Mouse (Mus musculus) neural tube, embryonic 10.5 days (tissue): ENCODE measurements at regions not wholly inside any gene's neighbourhood (a gene's known extent, or its start where the extent isn't known, plus 50 kb on each side); places are given as distances from the start of the nearest gene placed in this dataset.

Experiments
- DNase-seq: peaks from one replicate; pipeline ENCODE4 v3.0.0-alpha.2; 2017; ENCODE audit warnings: low spot score; ENCODE audit errors: extremely low spot score

DNA sequence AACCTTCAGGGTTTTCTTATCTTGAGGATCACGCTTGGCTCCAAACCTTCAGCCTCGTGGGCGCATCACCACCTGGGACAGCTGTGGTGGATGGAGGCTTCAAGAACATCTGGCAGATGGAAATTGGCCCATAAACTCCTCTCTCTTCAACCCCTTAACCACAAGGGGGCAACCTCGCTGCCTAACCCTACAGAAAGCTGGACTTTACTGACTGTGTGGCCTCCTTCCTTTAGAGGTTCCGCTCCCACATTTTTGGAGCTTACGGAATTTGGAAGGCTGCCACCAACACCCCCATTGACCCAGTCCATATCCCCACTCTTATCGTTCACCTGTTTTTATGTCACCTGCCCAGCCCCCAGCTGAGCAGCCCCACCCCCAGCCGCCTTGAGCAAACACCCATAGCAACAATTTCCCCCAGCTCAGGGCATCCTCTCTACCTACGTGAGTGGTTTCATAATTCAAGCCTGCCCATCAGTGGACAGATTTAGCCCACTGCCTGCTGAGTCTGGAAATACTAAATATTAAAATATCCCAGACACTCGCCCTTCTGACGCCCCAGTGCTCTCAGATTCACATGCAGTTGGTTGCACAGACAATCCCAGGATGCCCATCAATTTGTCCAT, 167.0 kb upstream of the Slc22a22 start:
- DNase-seq = no peak

DNA sequence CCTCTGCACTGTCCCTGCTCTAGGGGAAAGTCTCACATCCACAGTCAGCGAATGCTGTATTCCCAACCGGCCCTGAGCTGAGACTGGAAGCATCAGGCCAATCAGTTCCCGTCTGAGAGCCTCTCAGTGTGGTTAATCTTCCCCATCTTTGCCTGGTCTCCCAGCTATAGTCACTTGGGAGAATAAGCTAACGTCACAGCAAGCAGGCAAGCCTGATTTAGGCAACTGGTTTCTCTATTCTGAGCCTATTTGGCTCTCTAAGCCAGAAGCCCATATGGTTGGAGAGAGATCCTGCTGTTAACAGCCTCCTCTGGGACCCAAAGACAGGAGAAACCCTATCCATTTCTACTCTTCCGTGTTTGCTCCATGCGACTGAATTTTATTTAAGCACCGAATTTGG, 161.7 kb upstream of the Slc22a22 start:
- no peak for DNase-seq

DNA sequence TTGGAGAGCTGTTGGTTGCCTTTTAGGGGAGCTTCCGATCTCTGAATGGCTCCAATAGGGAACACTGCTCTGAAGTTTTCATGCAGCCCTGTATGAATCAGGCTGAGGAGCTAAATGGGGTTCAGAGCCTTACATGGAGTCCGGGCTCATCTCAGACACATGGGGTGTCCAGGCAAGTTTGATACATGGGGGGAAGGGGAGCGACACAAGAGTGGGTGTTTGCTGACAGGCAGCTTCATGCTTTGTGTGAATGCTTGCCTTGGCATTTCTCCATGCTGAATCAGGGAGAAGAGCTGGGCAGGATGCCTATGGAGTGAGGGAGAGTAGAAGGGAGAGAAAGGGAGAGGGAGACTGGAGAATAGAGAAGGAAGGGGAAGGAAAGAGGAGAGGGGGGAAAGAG, 155.6 kb upstream of the Slc22a22 start:
- DNase-seq = no peak

DNA sequence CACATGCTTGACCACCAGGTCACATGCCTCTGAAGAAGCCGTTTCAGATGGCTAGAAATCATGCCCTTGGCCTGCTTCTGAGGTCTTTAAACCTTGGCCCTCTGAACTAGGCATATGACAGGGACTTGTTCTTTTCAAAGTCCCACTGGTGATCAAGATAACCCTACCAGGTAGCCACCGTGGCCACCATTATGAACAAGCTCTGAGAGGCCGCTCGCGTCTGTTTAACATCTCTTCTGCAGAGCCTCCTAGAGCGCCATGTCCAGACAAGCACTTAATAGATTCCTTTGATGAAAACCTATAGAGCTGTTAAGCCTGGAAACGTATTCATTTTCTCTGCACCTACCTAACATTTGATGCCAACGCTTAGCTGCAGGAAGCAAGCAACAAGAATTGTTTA, 155.1 kb upstream of the Slc22a22 start:
- no peak for DNase-seq

DNA sequence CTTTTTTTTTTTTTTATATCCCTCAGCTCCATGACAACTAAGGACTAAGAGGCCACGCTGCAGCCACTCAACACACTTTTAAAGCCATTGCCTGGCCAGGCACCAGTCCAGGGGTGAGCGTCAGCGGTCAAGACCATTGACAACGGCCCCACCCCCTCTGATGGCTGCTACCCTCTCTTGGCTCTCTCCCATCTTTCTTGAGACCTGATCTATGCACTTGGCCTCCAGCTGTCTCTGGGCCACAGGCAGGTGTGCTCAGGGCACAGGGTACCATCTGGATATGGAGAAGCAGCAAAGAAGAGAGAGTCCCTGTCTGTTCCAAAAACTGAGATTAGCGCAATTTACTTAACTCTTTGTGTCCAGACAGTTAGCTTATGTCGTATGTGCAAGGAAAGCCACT, 141.0 kb upstream of the Slc22a22 start:
- no peak for DNase-seq

DNA sequence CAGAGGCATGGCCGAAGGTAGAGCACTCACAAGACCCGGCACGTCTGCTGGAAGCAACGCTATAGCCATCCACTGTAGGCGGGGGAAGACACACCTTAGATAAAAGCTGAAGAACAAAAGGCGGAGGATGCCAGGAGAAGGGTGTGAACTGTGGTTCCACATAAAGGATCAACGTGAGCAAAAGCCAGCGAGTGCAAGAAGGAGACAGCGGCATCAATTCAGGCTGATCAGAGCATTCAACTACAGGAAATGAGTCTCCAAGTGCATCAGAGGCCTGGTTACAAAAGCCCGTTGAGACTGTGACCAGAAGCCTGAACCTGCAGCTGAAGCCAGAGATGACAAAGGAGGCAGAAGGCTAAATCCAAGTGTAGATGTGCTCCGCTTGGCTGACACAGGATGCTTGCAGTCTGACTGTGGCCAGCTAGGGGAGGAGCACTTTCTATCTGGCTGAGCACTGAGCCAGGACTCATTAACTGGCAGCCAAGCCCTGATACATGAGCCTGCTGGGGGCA, 139.5 kb upstream of the Slc22a22 start:
- DNase-seq = no peak

DNA sequence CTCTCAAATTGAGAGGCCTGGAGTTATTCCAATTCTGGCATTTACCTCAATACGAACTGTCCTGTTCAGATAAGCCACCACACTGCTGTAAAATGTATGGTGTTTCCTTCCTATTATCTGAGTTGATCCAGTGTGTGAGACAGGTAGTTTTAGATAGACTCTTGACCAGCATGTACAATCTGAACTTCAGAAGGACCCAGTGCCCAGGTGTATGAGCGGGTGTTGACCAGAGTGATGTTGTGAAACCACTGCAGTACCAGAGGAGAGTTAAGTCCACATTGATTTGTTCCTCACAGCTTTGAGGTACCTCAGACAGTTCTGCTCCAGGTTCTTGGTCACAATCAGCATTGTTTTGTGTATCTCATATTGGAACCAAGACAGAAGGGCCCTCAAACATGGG, 132.6 kb upstream of the Slc22a22 start:
- DNase-seq = no peak

DNA sequence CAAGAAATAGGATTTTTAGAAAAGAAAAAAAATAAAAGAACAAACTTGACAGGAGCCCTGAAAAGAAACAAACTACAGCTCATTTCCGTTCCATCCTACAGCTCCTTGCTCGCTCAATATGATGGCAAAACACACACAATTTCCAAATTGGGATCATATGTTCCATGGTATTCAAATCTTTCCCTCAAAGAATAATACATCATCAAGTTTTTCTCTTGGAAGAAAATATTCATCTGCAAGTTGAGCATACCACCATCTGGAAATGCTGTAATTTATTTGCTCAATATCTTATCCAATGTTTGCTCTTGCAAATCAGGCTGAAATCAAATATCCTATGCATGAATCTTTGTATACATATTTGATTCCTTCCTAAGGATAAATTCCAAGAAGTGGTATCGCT, 131.1 kb upstream of the Slc22a22 start:
- DNase-seq = no peak

DNA sequence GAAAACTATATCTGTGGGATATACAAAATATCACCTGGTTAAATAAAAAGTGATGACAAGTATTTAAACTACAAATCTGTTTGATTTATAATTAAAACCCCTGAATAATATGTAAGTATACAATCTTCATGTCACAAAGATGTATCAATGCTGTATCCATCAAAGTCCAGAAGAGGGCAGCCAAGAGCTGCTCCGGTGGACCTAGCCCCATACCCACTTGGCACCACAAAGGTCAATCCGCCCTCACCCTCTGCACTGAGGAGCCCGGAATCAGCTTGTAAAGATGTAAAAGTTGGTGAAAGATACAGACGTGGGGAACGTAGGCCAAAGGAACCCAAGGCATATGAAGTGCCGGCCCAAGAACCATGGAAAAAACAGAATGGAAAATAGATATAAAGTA, 123.1 kb upstream of the Slc22a22 start:
- peak; percentile 63 for DNase-seq

DNA sequence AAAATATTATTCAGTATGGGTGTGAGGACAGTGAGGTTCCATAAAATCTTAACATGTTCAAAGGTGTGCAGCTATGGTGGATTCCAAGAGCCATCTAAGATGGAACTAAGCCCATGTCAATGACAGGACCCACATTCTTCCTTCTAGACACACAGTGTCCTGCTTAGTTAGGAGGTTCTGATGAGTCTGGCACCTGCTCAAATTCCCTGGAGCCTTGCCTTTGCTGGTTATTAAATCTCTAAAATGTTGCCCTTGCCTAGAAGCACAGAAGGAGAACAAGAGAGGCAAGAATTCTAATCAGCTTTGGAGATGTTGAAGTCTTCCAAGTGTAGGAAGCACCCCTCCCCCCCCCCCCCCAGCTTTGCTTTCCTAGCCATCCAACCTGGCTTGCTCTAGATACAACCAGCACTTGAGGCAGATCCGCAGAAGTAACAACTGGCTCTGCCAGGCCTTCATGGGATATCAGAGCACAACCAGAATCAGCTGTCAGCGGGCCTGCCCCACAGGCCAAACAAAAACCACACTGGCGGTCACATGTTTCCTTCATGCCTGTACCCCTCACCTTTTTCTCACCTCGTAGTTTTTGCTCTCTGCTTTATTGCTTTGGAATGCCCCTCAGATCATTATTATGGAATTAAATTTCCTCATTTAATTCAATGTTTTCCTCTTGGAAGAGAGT, 116.0 kb upstream of the Slc22a22 start:
- no peak for DNase-seq

DNA sequence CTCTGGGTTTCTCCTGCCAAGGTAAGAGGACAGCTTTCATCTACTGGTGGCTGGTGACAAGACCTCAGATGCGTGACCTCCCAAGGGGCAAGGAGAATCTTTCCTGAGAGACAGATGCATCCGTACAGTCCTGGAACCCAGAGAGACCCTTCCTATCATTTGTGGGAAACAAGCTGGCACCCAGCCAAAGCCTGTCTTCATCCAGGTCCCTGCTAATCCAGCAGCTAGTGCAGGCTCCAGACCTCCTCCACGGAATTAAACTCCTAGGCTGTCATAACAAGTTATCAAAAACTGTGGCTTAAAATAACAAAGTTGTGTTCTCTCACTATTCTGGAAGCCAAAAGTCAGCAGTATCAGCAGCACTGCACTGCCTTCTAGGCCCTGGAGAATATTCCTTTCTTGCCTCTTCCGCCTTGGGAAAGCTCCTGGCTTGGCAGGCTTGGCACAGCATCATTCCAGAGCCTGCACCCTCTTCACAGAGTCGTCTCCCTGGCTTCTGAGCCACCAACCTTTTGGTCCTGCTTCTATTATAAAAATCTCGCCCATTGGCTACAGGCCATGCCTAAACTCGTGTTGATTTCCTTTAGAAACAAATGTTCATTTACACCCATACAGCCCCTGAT, 113.3 kb upstream of the Slc22a22 start:
- no peak for DNase-seq

DNA sequence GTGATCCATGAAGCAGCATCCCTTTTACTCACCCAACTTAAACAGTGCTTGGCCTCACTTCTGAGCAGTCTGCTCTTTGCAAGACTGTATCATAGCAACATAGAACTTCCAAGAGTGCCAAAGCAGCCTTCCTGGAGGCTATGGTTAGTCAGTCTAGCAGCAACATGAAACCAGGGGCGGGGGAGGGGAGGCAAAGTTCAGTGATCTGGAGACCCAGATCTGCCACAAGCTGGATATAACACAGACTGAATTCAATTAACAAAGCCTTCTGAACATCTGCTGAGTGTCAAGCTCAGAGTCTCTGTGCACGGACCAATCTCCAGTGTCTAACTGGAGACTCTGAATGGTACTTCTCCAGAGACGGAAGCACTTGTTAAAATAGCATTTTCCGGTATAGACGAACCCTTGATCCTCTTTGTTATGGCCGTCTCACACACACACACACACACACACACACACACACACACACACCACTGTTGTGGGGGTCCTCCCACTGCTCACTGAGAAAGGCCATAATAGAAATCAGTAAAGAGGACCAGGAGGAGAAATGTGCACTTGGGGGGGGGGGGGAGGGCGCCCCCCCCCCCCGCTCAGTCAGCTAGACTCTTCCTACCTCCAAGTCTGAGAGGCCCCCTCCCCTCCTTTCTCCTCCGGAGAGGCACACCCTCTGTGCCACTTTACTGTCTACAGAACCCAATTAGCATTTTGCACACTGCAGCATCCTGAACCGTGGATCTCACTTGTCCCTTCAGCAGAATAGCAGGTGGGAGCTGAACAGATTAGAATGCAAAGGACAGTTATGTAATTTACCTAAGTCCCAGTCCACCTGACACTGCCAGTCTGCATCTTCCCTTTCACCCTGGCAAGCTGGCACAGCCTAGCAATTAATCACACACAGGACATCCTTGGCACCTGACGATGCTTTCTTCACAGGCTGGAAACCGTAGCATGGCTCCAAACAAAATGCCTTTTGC, 112.3 kb upstream of the Slc22a22 start:
- DNase-seq = peak; percentile 55

DNA sequence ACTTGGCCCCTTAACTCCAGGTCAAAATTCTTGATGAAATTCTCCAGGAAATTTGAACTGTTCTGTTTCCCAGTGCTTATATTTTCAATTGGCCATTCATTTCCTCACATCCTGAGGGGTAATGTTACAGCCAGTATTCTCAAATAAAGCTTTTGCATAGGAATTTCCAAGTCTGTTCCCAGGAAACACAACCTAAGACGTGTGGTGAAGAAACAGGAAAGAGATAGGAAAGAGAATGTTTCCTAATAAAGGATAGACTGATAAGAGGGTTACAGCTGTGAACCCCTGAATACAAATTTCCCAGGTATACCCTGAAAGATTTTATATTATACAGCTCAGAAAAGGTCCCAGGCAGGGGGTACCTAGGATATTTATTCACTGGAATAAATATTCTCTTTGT, 108.0 kb upstream of the Slc22a22 start:
- no peak for DNase-seq

DNA sequence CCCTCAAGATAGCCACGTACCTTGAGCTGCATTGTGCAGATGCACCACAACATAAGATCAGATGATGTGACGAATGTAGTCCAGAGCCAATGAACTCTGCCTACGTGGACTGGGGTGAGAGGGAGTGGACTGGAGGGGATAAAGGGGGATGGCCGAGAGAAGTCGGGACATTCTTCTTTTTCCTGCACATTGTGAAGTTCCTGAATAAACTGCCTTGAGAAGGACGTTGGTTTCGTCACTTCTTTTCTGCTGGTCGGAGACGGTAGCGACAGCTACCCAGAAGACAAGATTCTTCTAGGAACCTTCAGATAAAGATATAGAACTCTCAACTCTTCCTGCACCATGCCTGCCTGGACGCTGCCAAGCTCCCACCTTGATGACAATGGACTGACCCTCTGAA, 107.1 kb upstream of the Slc22a22 start:
- DNase-seq = no peak

DNA sequence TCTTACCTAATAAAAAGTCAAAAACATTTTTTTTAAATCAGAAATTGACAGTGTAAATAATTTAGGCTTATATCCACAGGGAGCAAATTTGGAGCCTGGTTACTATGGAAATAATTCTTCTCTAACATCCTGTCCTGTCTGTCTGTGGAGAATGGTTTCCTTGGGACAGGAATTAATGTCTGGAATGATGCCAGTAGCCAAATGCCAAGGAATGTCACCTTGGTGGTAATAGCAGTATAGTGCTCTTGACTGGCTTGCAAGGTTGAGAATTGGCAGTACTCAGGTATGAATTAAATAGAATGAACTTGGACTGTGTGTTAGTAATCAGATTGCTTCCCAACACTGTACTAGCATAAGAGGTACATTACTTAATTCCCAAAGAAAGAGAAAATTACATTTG, 103.8 kb upstream of the Slc22a22 start:
- no peak for DNase-seq

DNA sequence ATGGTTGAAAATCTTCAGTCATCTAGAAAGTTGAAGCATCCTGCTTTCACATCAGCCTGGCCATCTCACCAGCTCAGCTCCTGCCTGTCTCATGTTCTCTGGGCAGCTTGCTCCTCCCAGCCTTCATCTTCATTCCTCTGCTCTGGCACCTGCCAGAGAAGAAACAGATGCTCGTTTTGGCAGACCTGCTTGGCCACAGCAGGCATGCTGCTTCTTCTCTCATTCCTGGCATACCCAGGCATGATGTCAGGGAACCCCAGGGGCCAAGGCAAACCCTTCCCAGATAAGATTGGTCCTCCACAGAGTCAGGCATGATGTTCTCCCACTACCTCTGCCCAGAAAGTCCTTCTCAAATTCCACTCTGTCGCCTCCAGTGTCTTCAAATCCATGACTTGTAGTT, 101.4 kb upstream of the Slc22a22 start:
- no peak for DNase-seq

DNA sequence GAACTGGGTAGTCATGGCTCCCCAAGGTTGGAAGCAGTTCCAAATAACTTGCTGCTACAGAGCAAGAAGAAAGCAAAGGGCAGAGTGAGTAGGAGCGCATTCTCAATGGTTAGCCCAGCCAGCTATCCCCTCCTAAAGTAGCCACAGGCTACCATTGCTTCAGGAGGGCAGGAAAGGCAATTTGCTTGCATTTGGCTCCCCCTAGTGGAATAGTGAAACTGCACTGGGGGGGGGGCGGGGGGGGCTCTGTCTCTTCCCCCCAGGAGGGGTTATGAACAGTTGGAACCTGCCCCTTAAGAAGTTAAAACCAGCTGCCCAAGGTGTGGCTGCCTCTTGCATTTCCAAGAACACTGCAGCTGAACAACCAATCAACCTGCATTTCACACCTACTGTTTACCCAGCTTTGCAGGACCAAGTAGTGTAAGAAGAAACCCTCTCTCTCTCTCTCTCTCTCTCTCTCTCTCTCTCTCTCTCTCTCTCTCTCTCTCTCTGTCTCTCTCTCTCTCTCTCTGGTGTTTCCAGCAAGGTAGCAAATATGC, 96.7 kb upstream of the Slc22a22 start:
- DNase-seq = no peak

DNA sequence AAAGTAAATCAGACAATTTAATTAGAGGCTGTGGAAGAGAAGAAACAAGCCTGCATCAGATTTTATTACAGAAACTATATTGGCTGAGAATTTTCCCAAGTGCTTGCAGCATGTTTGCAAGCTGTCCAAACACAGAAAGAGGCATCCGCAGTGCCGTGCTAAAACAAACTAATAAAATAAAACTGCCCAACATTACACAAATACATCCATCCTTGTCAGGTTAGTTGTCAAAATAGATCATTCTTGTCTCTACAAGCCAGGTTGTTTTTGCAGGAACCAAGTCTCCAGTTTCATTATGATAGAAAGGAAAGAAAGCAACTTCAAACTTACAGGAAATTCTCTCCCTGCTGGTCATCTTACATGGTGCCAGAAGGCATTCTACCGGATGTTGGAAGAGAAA, 95.0 kb upstream of the Slc22a22 start:
- no peak for DNase-seq

DNA sequence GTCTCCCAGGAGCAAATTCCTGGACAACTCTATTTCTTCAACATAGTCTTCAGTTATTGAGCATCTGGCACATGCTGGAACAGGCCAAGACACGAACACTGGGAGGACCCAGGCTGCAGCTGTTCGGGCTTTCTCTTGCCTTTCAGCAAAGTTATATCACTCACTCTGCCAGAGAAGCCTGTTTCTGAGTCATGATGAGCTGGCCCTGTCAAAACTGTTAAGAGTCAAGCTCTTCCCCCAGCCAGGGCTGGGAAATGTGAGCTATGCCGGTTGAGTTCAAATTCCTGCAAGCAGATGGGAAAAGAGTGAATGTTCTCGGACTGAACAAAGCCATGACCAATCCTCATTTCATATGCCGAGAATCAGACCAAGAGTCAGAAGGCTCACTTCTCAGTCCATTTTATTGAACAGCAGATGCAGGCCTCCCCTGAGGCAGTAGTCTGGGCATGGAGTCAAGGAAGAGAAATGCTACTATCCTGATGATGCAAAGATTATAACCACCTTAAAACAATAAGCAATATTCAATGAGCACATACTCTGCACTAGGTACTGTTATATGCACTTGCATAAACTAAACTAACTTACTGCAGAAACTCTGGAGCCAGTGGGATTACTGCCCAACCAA, 90.7 kb upstream of the Slc22a22 start:
- DNase-seq = no peak

DNA sequence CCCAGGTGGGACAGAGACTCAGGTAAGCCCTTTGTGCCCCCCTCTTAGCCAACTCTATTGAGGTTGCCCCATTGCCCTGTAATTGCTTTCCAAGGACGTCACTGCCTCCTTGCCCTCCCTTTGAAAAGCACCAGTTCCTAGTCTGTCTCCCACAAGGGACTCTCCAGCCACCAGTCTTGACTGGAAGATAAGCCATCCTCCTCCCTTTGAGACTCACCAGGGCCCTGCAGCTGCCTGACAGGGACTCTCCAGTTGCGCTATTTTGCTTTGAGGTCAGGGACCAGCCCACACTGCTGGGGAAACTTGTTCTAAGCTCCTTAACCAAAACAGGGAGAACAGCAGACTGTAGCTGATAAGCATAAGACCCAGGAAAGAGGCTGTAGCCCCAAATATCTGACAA, 69.7 kb upstream of the Slc22a22 start:
- DNase-seq = no peak

DNA sequence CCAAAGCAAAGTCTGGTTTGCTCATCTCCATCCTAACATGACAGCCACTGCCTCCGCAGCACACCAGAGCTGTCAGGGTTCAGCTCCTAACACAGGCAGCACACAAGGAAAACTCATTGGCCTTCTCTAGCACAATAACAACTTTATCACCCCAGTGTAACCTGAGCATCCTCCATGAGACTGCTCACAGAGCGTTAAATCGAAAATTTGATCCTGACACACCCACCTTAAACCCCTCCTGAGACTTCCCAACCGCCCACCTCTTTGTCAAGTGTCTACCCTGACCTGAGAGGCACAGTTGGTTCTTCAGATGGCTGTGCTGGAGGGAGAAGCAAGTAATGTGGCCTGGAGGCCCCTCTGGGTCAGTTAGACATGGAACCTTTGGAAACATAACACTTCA, 67.7 kb upstream of the Slc22a22 start:
- DNase-seq = no peak
